Mouse (Mus musculus): ENCODE measurements around the gene Pdk2. TPM values are rescaled to one million over a fixed set of nuclear protein-coding genes. Genes with fewer than 3 reads are reported as not detected.
A peak's percentile ranks its signal among the peaks of the same experiment; 100 is the strongest.

Gene Pdk2
- polyA plus RNA-seq, 1 experiment from 2014 or later = 13.3 TPM

- no peak overlapping the region for H3K4me2 ChIP-seq
- DNase-seq (ENCODE audit: low spot score, missing footprints) = no peak
- H3K4me1 ChIP-seq (ENCODE audit: control insufficient read depth, insufficient read depth, low read length) = peaks cover 3% of the 10 kb centered on the region; the same call in 1 of the 2 replicates
- 90% methylated on average over 7 of the region's 7 CpGs for WGBS
- H3K36me3 ChIP-seq (ENCODE audit: control insufficient read depth, insufficient read depth, low read length) = no peaks in the 10 kb centered on the region
- no peak for ATAC-seq (ENCODE audit: low FRiP score)
- H3K9ac ChIP-seq (ENCODE audit: low read length) = no peak overlapping the region
- no peaks in the 10 kb centered on the region for H3K9me3 ChIP-seq (ENCODE audit: control insufficient read depth, low read length)
- H3K27ac ChIP-seq (ENCODE audit: low read depth, low read length) = no peak overlapping the region
- peaks cover 7% of the 10 kb centered on the region; the same call in 1 of the 2 replicates for H3K27me3 ChIP-seq (ENCODE audit: control insufficient read depth, insufficient read depth, low read length)
- H3K4me3 ChIP-seq (ENCODE audit: low read depth, low read length) = no peak overlapping the region
These were observed 41.7 kb upstream of the Pdk2 start for GRCm38 (mm10) chr11:95082896-95083295.

DNA sequence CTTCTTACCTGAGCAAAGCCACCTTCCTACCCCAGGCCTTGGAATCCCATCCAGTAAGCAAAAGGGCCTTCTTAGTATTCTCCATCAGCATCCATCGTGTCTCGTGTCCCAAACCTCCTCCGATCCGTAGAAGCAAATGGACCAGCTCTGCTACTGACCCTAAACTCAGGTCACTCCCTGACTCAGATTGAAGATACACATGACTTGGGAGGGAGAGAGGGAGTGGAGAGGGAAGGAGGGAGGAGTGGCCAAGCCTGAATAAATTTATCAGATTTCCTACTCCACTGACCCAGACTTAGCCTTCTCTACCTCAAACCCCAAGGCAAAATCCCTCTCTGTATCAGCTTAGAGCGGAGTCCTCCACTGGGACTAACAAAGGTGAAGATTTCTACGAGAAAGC lies 39.6 kb upstream of the Pdk2 start:
- Histone ChIP-seq H3K4me1 (ENCODE audit: control insufficient read depth, insufficient read depth, low read length) (peaks cover 10% of the 10 kb centered on the region), H3K27ac (ENCODE audit: low read depth, low read length) (no peak overlapping the region), H3K27me3 (ENCODE audit: control insufficient read depth, insufficient read depth, low read length) (peaks cover 26% of the 10 kb centered on the region), H3K4me3 (ENCODE audit: low read depth, low read length) (no peak overlapping the region), H3K4me2 (no peak overlapping the region), H3K36me3 (ENCODE audit: control insufficient read depth, insufficient read depth, low read length) (no peaks in the 10 kb centered on the region), H3K9ac (ENCODE audit: low read length) (no peak overlapping the region), H3K9me3 (ENCODE audit: control insufficient read depth, low read length) (no peaks in the 10 kb centered on the region)
- 88% methylated on average over 6 of the region's 6 CpGs for WGBS
- no peak for ATAC-seq (ENCODE audit: low FRiP score)
- DNase-seq (ENCODE audit: low spot score, missing footprints) = no peak

DNA sequence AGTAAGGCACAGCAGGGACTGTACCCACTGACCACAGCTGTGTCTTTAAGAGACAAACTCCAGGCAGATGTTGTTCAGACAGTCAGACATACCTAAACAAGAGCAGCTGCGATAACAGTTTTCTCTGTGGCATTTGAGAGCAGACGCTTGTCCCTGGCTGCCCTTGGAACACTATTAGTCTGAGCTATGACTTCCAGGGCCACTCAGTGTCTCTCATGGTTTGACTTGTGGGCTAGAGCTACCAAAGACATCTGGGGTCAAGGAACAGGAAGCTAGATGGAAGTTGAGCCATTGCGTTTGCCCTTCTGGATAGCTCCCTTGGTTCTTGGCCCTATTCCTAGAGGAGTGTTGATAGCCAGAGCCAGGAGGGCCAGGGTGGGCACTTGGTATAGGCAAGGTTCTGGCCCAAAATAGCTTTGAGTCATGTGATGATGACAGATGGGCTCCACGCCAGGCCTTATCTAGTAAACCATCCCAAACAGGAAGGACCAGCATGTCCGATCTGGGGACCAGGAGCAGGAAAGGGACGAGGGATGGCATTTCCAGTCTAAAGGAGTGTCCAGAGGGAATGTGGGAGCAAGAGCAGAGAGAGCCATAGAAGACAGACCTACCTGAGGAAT lies 38.2 kb upstream of the Pdk2 start:
- peaks cover 32% of the 10 kb centered on the region for H3K27me3 ChIP-seq (ENCODE audit: control insufficient read depth, insufficient read depth, low read length)
- DNase-seq (ENCODE audit: low spot score, missing footprints) = no peak
- H3K27ac ChIP-seq (ENCODE audit: low read depth, low read length) = no peak overlapping the region
- peaks cover 8% of the 10 kb centered on the region for H3K4me1 ChIP-seq (ENCODE audit: control insufficient read depth, insufficient read depth, low read length)
- H3K36me3 ChIP-seq (ENCODE audit: control insufficient read depth, insufficient read depth, low read length) = no peaks in the 10 kb centered on the region
- WGBS = 87% methylated on average over 6 of the region's 6 CpGs
- no peak overlapping the region for H3K4me2 ChIP-seq
- ATAC-seq (ENCODE audit: low FRiP score) = no peak
- no peaks in the 10 kb centered on the region for H3K9me3 ChIP-seq (ENCODE audit: control insufficient read depth, low read length)
- no peak overlapping the region for H3K9ac ChIP-seq (ENCODE audit: low read length)
- no peak overlapping the region for H3K4me3 ChIP-seq (ENCODE audit: low read depth, low read length)

- ATAC-seq (ENCODE audit: low FRiP score) (no peak), DNase-seq (ENCODE audit: low spot score, missing footprints) (no peak)
- H3K9ac ChIP-seq (ENCODE audit: low read length) = no peak overlapping the region
- no peaks in the 10 kb centered on the region for H3K9me3 ChIP-seq (ENCODE audit: control insufficient read depth, low read length)
- no peaks in the 10 kb centered on the region for H3K36me3 ChIP-seq (ENCODE audit: control insufficient read depth, insufficient read depth, low read length)
- H3K4me3 ChIP-seq (ENCODE audit: low read depth, low read length) = no peak overlapping the region
- peaks cover 34% of the 10 kb centered on the region for H3K27me3 ChIP-seq (ENCODE audit: control insufficient read depth, insufficient read depth, low read length)
- H3K4me2 ChIP-seq = no peak overlapping the region
- no peak overlapping the region for H3K27ac ChIP-seq (ENCODE audit: low read depth, low read length)
- peaks cover 8% of the 10 kb centered on the region for H3K4me1 ChIP-seq (ENCODE audit: control insufficient read depth, insufficient read depth, low read length)
- 64% methylated on average over 7 of the region's 7 CpGs for WGBS
These were observed 36.8 kb upstream of the Pdk2 start for GRCm38 (mm10) chr11:95077956-95078355.

DNA sequence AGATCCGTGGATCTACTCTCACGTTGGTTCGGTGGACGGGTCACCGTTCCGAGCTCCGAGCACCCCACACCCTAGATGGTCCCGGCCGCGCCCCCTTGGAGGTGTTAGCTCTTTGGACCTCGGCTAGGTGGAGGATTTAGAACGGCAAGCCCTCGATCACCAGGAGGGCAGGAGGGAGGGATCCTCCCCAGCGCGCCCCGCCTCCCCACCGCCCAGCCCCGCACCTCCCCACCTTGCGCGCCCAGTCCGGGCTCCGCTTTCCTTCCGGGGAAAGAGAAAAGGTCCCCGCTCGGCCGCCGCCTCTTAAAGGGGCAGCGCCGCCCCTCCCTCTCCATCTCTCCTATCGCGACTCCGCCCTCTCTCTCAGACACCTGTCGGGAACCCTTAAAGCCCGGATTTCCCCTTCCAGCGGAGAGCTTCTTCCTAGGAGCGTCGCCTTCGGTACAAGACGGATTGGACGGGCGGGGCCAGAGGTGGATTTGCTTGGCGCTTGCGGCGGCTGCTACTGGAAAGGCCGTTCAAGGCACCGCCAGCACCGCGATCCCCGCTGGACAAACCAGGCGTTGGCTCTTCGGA lies 35.5 kb upstream of the Pdk2 start, which contains the start of gene Itga3:
Itga3 (minus strand) TSS at position 266 of the 576 bp plus-strand sequence.
- peaks cover 34% of the 10 kb centered on the region for H3K27me3 ChIP-seq (ENCODE audit: control insufficient read depth, insufficient read depth, low read length)
- under 1% methylated on average over 49 of the region's 51 CpGs for WGBS
- peak within 1 kb of the TSS; percentile 57 for H3K4me3 ChIP-seq (ENCODE audit: low read depth, low read length)
- no peaks in the 10 kb centered on the region for H3K36me3 ChIP-seq (ENCODE audit: control insufficient read depth, insufficient read depth, low read length)
- H3K9me3 ChIP-seq (ENCODE audit: control insufficient read depth, low read length) = no peaks in the 10 kb centered on the region
- DNase-seq (ENCODE audit: low spot score, missing footprints) (peak; percentile 97), ATAC-seq (ENCODE audit: low FRiP score) (peak; percentile 71)
- H3K4me2 ChIP-seq = peak within 1 kb of the TSS; percentile 89
- peaks cover 8% of the 10 kb centered on the region for H3K4me1 ChIP-seq (ENCODE audit: control insufficient read depth, insufficient read depth, low read length)
- peak within 1 kb of the TSS; percentile 52 for H3K9ac ChIP-seq (ENCODE audit: low read length)
- no peak within 1 kb of the TSS for H3K27ac ChIP-seq (ENCODE audit: low read depth, low read length)

- peaks cover 34% of the 10 kb centered on the region for H3K27me3 ChIP-seq (ENCODE audit: control insufficient read depth, insufficient read depth, low read length)
- H3K27ac ChIP-seq (ENCODE audit: low read depth, low read length) = no peak overlapping the region
- peak overlapping the region; percentile 57 for H3K4me3 ChIP-seq (ENCODE audit: low read depth, low read length)
- H3K9me3 ChIP-seq (ENCODE audit: control insufficient read depth, low read length) = no peaks in the 10 kb centered on the region
- under 1% methylated on average over 42 of the region's 42 CpGs for WGBS
- no peaks in the 10 kb centered on the region for H3K36me3 ChIP-seq (ENCODE audit: control insufficient read depth, insufficient read depth, low read length)
- DNase-seq (ENCODE audit: low spot score, missing footprints) (peak; percentile 95), ATAC-seq (ENCODE audit: low FRiP score) (peak; percentile 56)
- peaks cover 8% of the 10 kb centered on the region for H3K4me1 ChIP-seq (ENCODE audit: control insufficient read depth, insufficient read depth, low read length)
- peak overlapping the region; percentile 89 for H3K4me2 ChIP-seq
- peak overlapping the region; percentile 52 for H3K9ac ChIP-seq (ENCODE audit: low read length)
These were observed 34.9 kb upstream of the Pdk2 start for GRCm38 (mm10) chr11:95076041-95076535.

GRCm38 (mm10) chr11:95075197-95076040 lies 34.3 kb upstream of the Pdk2 start:
- H3K4me3 ChIP-seq (ENCODE audit: low read depth, low read length) = peak overlapping the region; percentile 57
- no peak for ATAC-seq (ENCODE audit: low FRiP score)
- H3K27ac ChIP-seq (ENCODE audit: low read depth, low read length) = no peak overlapping the region
- WGBS = 9% methylated on average over 18 of the region's 19 CpGs
- no peaks in the 10 kb centered on the region for H3K9me3 ChIP-seq (ENCODE audit: control insufficient read depth, low read length)
- peak; percentile 90 for DNase-seq (ENCODE audit: low spot score, missing footprints)
- peaks cover 34% of the 10 kb centered on the region for H3K27me3 ChIP-seq (ENCODE audit: control insufficient read depth, insufficient read depth, low read length)
- H3K4me2 ChIP-seq = peak overlapping the region; percentile 89
- H3K9ac ChIP-seq (ENCODE audit: low read length) = peak overlapping the region; percentile 52; the same call in 1 of the 2 replicates
- no peaks in the 10 kb centered on the region for H3K36me3 ChIP-seq (ENCODE audit: control insufficient read depth, insufficient read depth, low read length)
- H3K4me1 ChIP-seq (ENCODE audit: control insufficient read depth, insufficient read depth, low read length) = peaks cover 8% of the 10 kb centered on the region

GRCm38 (mm10) chr11:95074694-95075093 lies 33.5 kb upstream of the Pdk2 start:
- WGBS = 78% methylated on average over 4 of the region's 4 CpGs
- DNase-seq (ENCODE audit: low spot score, missing footprints) (peak; percentile 31), ATAC-seq (ENCODE audit: low FRiP score) (no peak)
- Histone ChIP-seq H3K27ac (ENCODE audit: low read depth, low read length) (no peak overlapping the region), H3K9ac (ENCODE audit: low read length) (no peak overlapping the region), H3K9me3 (ENCODE audit: control insufficient read depth, low read length) (no peaks in the 10 kb centered on the region), H3K36me3 (ENCODE audit: control insufficient read depth, insufficient read depth, low read length) (no peaks in the 10 kb centered on the region), H3K4me1 (ENCODE audit: control insufficient read depth, insufficient read depth, low read length) (peaks cover 8% of the 10 kb centered on the region), H3K27me3 (ENCODE audit: control insufficient read depth, insufficient read depth, low read length) (peaks cover 34% of the 10 kb centered on the region), H3K4me3 (ENCODE audit: low read depth, low read length) (no peak overlapping the region), H3K4me2 (no peak overlapping the region)

DNA sequence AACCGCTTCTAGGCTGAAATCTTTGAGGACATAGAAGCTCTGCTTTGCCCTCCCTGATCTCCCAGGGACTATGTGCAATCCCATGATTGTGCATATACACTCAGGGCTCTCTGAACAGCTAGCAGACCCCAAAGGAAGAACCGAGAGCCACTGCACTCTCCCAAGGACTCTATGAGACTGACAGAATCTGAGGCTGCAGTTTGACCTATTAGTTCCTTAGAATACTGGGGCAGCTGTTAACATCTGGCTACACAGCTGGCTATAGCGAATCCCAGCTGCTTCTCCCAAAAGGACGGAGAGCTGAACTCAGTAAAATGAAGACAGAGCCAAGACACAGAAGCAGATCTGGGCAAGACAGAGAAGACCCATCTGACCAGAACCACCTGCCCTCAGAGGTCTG lies 32.7 kb upstream of the Pdk2 start:
- H3K27ac ChIP-seq (ENCODE audit: low read depth, low read length) = no peak overlapping the region
- no peaks in the 10 kb centered on the region for H3K9me3 ChIP-seq (ENCODE audit: control insufficient read depth, low read length)
- peak; percentile 59 for DNase-seq (ENCODE audit: low spot score, missing footprints)
- peaks cover 34% of the 10 kb centered on the region for H3K27me3 ChIP-seq (ENCODE audit: control insufficient read depth, insufficient read depth, low read length)
- no peak overlapping the region for H3K4me3 ChIP-seq (ENCODE audit: low read depth, low read length)
- H3K9ac ChIP-seq (ENCODE audit: low read length) = no peak overlapping the region
- H3K4me2 ChIP-seq = no peak overlapping the region
- H3K4me1 ChIP-seq (ENCODE audit: control insufficient read depth, insufficient read depth, low read length) = peaks cover 8% of the 10 kb centered on the region
- no peak for ATAC-seq (ENCODE audit: low FRiP score)
- 87% methylated on average over 4 of the region's 4 CpGs for WGBS
- no peaks in the 10 kb centered on the region for H3K36me3 ChIP-seq (ENCODE audit: control insufficient read depth, insufficient read depth, low read length)
